Mouse (Mus musculus) liver, adult 2 months (tissue): ENCODE measurements at regions not wholly inside any gene's neighbourhood (a gene's known extent, or its start where the extent isn't known, plus 50 kb on each side); places are given as distances from the start of the nearest gene placed in this dataset.

ENCODE experiments used
- DNase-seq: peaks from one replicate; pipeline ENCODE4 v3.0.0-alpha.2; 2011; ENCODE audit warnings: low read depth, low spot score; ENCODE audit errors: extremely low read depth
- H3K27ac ChIP-seq: fragments of 200-500 bp; replicated peaks from 2 replicates; pipeline ENCODE4 v1.5.1; 2012; ENCODE audit warnings: low read depth, mild to moderate bottlenecking, control low read depth, inconsistent platforms, low read length; ENCODE audit not compliant: insufficient read depth
- H3K27me3 ChIP-seq: fragments of 200-500 bp; 2 replicates; pipeline ENCODE4 v1.6.1; 2012; ENCODE audit warnings: mild to moderate bottlenecking, moderate library complexity, low read length, inconsistent platforms; ENCODE audit not compliant: control insufficient read depth, insufficient read depth
- H3K36me3 ChIP-seq: fragments of 200-500 bp; 2 replicates; pipeline ENCODE4 v1.6.1; 2012; ENCODE audit warnings: low read length, inconsistent platforms; ENCODE audit not compliant: control insufficient read depth, insufficient read depth
- H3K4me1 ChIP-seq: fragments of 200-500 bp; 2 replicates; pipeline ENCODE4 v1.6.1; 2011; ENCODE audit warnings: low read length; ENCODE audit not compliant: control insufficient read depth, insufficient read depth
- H3K4me3 ChIP-seq: fragments of 200-500 bp; 2 replicates; pipeline ENCODE4 v1.5.1; 2011; ENCODE audit warnings: low read depth, mild to moderate bottlenecking, control low read depth, low read length, moderate library complexity; ENCODE audit not compliant: insufficient read depth
- H3K79me2 ChIP-seq: fragments of 200-500 bp; 2 replicates; pipeline ENCODE4 v1.6.1; 2012; ENCODE audit warnings: inconsistent platforms, mild to moderate bottlenecking, low read length, moderate library complexity; ENCODE audit not compliant: control insufficient read depth, insufficient read depth
- H3K9ac ChIP-seq: fragments of 200-500 bp; 2 replicates; pipeline ENCODE4 v1.6.1; 2012; ENCODE audit warnings: low read depth, mild to moderate bottlenecking, control low read depth, inconsistent platforms, low read length
- CTCF ChIP-seq: fragments of 200-500 bp; IDR thresholded peaks from 2 replicates; pipeline ENCODE4 v1.5.1; 2011; ENCODE audit warnings: low read depth, low read length, control low read depth
- POLR2A ChIP-seq: fragments of 200-500 bp; IDR thresholded peaks from 2 replicates; pipeline ENCODE4 v1.6.1; 2011; ENCODE audit warnings: low read length, control low read depth; ENCODE audit not compliant: insufficient read depth; ENCODE audit errors: extremely low read depth
- WGBS: fragments of 180-500 bp; shearing (Covaris S2); methylation state at CpG from one replicate; pipeline ENCODE4 v1.1.7; 2018; 5-methylcytosine and 5-hydroxymethylcytosine counted together

DNA sequence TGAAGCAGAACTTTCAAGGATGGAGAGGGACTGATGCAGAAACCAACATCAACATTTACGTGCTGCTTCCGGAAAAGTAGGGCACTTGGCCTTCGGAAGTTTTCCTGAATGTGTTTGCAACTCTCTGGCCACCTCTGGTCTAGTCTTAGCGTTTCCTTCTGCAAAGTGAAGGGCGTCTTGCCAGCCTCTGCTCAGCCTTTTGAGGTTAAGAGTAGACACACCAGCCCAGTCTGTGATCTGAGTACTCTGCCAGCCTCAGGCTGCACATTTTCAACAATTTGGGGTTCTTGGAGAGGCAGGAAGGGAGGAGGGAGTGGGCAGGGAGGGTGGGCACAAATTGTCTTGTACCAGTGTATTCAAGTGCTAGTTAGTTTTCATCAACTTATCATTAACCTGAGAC is 176.7 kb upstream of the Egln3 start:
- H3K27me3 ChIP-seq = no peaks in the 10 kb centered on the region
- no peaks in the 10 kb centered on the region for H3K36me3 ChIP-seq
- DNase-seq = no peak
- no peak overlapping the region for H3K9ac ChIP-seq
- TF ChIP-seq CTCF (no peak), POLR2A (no peak)
- no peak overlapping the region for H3K4me3 ChIP-seq
- WGBS = 90% methylated on average over 5 of the region's 5 CpGs
- H3K79me2 ChIP-seq = no peaks in the 10 kb centered on the region
- H3K27ac ChIP-seq = no peak overlapping the region
- H3K4me1 ChIP-seq = peaks cover 1% of the 10 kb centered on the region

DNA sequence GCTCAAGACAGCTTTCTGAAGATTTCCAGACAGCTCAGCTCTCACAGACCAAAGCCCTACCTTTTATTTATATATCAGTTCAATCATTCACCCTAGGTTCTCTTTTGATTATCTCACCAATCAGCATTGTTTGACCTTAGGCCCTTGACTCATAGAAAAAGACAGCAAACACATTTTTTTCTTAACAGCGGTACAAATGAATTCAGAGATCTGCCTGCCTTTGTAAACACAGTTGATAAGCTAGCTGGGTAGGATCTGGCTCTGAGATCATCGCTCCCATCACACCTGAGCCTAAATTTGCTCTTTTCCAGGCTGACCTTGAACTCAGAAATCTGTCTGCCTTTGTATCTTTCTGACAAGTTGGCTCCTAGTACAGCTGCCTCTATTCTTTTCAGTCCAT is 174.9 kb upstream of the Egln3 start:
- WGBS = 30% methylated on average over 2 of the region's 2 CpGs
- no peak for TF ChIP-seq CTCF
- no peak for TF ChIP-seq POLR2A

DNA sequence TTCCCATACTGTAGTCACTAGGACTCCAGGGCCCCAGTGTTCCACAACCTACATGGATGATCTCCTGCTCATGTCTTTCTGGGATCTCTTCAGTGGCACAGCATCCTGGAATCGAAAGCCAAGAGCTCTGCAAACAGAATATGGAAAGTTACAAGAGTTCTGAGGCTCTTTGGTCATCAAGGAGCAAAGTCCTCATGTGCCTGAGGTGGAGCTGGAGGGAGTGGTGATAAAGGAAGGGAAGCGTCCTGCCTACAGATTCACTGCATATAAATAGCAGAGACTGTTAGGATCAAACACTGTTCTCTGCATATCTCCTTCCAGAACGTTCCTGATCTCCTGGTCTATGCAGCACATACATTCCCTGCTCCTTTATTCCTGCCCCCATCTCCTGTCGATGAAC is 170.4 kb upstream of the Egln3 start:
- H3K27ac ChIP-seq = no peak overlapping the region
- 56% methylated on average over 4 of the region's 4 CpGs for WGBS

More for the DNA sequence above, 174.9 kb upstream of the Egln3 start:
- no peaks in the 10 kb centered on the region for H3K27me3 ChIP-seq
- H3K9ac ChIP-seq = no peak overlapping the region
- no peak overlapping the region for H3K27ac ChIP-seq
- H3K4me3 ChIP-seq = no peak overlapping the region
- no peaks in the 10 kb centered on the region for H3K79me2 ChIP-seq
- H3K4me1 ChIP-seq = peaks cover 1% of the 10 kb centered on the region
- H3K36me3 ChIP-seq = no peaks in the 10 kb centered on the region
- DNase-seq = peak; percentile 85

DNA sequence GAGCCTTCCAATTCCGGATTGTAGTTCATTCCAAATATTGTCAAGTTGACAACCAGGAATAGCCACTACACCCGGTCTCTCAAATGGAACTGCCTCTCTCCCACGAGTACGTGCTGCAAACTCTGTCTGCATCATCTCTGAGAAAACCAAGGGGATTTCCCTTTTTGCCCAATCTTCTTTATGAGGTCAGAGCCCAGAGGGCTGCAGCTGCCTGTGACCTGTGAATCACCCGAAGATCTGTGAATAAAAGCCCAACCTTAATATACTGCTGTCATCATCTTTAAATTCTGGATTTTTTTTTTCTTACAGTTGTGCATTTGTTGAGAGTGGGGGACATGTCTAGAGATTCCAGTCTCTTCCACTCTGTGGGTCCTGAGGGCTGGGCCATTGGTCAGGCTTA is 165.6 kb upstream of the Egln3 start:
- H3K4me1 ChIP-seq = no peaks in the 10 kb centered on the region; the same call in 1 of the 2 replicates
- TF ChIP-seq POLR2A = no peak
- TF ChIP-seq CTCF = no peak
- no peak overlapping the region for H3K9ac ChIP-seq
- H3K27me3 ChIP-seq = no peaks in the 10 kb centered on the region
- no peaks in the 10 kb centered on the region for H3K36me3 ChIP-seq
- no peak for DNase-seq
- no peak overlapping the region for H3K27ac ChIP-seq
- 36% methylated on average over 5 of the region's 5 CpGs for WGBS
- H3K4me3 ChIP-seq = no peak overlapping the region
- H3K79me2 ChIP-seq = no peaks in the 10 kb centered on the region

More for the DNA sequence above, 170.4 kb upstream of the Egln3 start:
- Histone ChIP-seq H3K4me1 (no peaks in the 10 kb centered on the region; the same call in 1 of the 2 replicates), H3K4me3 (no peak overlapping the region), H3K9ac (no peak overlapping the region), H3K36me3 (no peaks in the 10 kb centered on the region), H3K79me2 (no peaks in the 10 kb centered on the region), H3K27me3 (no peaks in the 10 kb centered on the region)
- DNase-seq = peak; percentile 46
- TF ChIP-seq CTCF (no peak), POLR2A (no peak)

DNA sequence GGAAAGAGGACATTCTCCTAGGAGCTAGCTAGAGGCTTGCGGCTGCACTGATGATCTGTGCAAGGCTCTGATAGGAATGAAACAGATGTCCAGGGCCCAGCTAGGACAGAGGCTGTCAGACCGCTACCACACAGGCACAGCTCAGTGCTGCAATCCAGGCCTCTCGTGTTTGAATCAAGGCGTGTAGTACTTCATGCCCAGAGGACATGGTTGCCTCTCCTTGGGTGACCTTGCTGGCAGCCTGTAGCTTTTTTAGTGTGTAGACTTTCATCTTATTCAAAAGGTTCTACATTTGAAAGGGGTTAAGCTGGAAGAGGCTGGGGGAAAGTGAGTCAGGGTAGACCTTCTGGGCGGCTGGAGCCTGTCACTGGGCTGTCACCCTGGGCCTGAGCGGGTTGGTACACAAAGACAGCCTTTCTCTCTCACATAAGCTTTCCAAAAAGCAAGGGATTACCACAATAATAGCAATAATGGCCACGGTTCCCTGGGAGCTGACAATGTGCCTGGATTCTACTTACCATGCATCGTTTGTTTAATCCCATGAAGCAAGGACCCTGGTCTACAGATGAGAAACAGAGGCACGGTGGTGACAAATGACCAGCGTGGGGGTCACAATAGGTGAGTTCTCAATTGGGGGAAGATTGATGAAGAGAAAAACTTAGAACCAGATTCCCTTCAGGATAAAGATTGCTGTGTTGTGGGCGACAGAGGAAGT is 160.9 kb upstream of the Egln3 start:
- H3K27ac ChIP-seq = no peak overlapping the region
- no peak overlapping the region for H3K4me3 ChIP-seq
- TF ChIP-seq CTCF (no peak), POLR2A (no peak)
- WGBS = 92% methylated on average over 11 of the region's 11 CpGs
- H3K27me3 ChIP-seq = no peaks in the 10 kb centered on the region
- H3K4me1 ChIP-seq = peaks cover 2% of the 10 kb centered on the region; the same call in 1 of the 2 replicates
- DNase-seq = no peak
- no peaks in the 10 kb centered on the region for H3K79me2 ChIP-seq
- no peak overlapping the region for H3K9ac ChIP-seq
- no peaks in the 10 kb centered on the region for H3K36me3 ChIP-seq

DNA sequence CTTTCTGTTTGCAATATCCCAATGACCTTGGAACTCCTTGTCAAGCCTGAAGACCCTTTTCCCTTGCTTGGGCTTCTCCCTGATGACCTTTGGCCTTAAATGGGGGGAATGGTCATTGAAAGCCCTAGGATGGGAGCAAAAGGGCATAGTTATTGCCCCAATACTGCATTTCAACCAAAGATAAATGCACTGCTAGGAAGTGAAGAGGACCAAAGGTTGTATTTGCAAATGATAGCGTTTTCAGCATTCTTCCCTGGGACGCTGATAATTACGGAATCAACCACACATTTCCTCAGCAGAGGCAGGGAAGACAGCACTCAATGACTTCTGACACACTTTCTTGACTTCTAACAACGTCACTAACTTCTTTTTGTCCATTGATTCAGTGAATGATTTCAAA is 158.1 kb upstream of the Egln3 start:
- Histone ChIP-seq H3K4me1 (peaks cover 2% of the 10 kb centered on the region; the same call in 1 of the 2 replicates), H3K4me3 (no peak overlapping the region), H3K36me3 (no peaks in the 10 kb centered on the region), H3K9ac (no peak overlapping the region), H3K27me3 (no peaks in the 10 kb centered on the region), H3K79me2 (no peaks in the 10 kb centered on the region), H3K27ac (no peak overlapping the region)
- peak; percentile 88 for DNase-seq
- TF ChIP-seq POLR2A (no peak), CTCF (no peak)
- WGBS = 18% methylated on average over 4 of the region's 4 CpGs
